Mouse (Mus musculus) inflammation-experienced regulatory T-cells, adult 16 weeks (primary cell): ENCODE measurements around the gene Usp43. TPM values are rescaled to one million over a fixed set of nuclear protein-coding genes. Genes with fewer than 3 reads are reported as not detected.

Experiments
- polyA plus RNA-seq: library from polyadenylated mRNA; unstranded; fragments of 100-300 nt; shearing (Covaris generic); gene quantifications from one replicate; pipeline ENCODE4 v1.2.1, GENCODE M21; 2017

The Usp43 gene
- polyA plus RNA-seq, result not detected

GRCm38 (mm10) chr11:67921827-67922754 is at the start of gene Usp43:
Usp43 (minus strand) TSS chr11:67922153.

DNA sequence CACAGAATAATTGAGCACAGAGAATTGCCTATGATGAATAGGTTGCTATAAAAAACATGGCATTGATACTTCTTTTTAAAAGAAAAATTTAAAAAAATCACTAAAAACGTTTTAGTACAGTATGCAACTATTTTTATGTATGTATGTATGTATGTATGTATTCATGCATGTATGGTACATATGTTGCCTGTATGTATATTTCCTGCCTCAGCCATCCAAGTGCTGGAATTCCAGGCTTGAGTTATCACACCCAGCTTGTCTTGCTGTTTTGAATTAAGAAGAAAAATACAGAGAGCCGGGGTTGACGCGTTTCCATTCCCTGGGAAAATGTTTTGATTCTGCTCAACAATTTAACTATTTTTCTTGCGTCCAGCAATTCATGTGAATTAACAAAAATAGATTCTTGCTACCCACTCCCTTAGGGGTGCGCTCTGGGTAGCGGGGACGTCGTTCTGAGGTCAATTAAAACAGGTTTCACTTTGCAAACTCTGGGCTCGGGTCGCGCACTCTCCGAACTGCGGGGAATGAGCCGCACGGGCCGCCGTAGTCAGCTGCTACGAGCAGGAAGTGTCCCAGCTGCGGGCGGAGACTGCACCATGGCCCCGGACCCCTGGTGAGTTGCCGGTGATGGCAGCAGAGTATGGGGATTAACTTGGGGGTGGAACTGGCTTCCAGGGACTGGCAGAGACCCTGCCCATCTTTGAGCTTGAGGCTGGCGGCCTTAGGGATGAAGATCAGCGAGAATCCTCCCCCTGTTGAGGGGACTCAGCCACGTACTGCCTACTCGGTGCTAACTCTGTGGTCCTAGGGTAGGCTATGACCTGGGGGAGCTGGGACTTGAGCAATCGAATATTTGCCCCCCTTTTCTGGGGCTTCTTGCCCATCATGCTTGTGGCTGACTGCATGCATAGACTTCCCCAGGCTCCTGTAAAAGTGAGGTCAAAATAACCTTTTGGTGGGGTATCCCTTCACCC is 44.2 kb upstream of the Usp43 start, which contains the start of gene Stx8:
Gene Stx8 (plus strand): TSS at position 289 of the 974 bp plus-strand sequence.

GRCm38 (mm10) chr11:67965242-67965883 is 43.4 kb upstream of the Usp43 start, which contains the start of gene Cfap52:
Cfap52 (minus strand) TSS chr11:67965651.

Other genes starting within 250 kb of the Usp43 start
- not detected for gene Rcvrn, start 226.8 kb downstream of the Usp43 start, polyA plus RNA-seq
- gene Glp2r, start 151.0 kb downstream of the Usp43 start, polyA plus RNA-seq, result not detected
- gene Gsg1l2, start 147.5 kb downstream of the Usp43 start, polyA plus RNA-seq, result not detected
- gene Dhrs7c, start 124.0 kb downstream of the Usp43 start, polyA plus RNA-seq, result not detected
- not detected for gene Cfap52, start 43.5 kb upstream of the Usp43 start, polyA plus RNA-seq
- gene Stx8, start 44.0 kb upstream of the Usp43 start, polyA plus RNA-seq, result 81.5 TPM